Mouse (Mus musculus): Measurements from ENCODE around the gene Lhx2. TPM values are rescaled to one million over a fixed set of nuclear protein-coding genes. Genes with fewer than 3 reads are reported as not detected.

Lhx2 gene
- total and polyA plus RNA-seq, 2 experiments from 2014 or later, result not detected

DNA sequence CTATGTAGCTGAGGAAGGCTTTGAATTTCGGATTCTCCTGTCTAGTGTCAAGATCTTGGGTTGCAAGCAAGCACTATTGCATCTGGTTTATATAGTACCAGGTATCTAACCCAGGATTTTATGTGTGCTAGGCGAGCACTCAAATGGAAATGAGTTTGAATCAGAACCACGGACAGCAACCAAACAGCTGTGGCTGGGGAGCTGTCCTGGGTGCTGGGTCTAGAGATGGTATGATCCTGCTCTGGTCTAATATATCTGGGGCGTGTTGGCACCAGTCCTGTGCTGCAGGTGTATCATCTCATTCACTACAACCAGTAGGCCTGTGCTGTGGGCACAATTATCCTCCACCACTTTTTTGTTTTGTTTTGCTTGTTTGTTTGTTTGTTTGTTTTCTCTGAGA is 78.9 kb downstream of the Lhx2 start:
- TF ChIP-seq CTCF (IDR thresholded peaks at IDR 0.05; ENCODE audit: low read depth), result no peak
- no peak for TF ChIP-seq EP300 (IDR thresholded peaks at IDR 0.05; ENCODE audit: low read depth)
- Histone ChIP-seq H3K9ac (replicated peaks; ENCODE audit: low read depth, low read length) (no peak overlapping the region), H3K27ac (ENCODE audit: low read depth) (no peak overlapping the region), H3K36me3 (replicated peaks; ENCODE audit: control insufficient read depth, insufficient read depth, low read length) (no peaks in the 10 kb centered on the region), H3K4me2 (ENCODE audit: low read depth, low read length) (no peak overlapping the region), H3K4me1 (ENCODE audit: control insufficient read depth, insufficient read depth) (no peaks in the 10 kb centered on the region), H3K27me3 (ENCODE audit: control insufficient read depth, insufficient read depth, low read length) (peaks cover 3% of the 10 kb centered on the region; the same call in 1 of the 2 replicates), H3K4me3 (ENCODE audit: low read depth, low read length) (no peak overlapping the region), H3K9me3 (replicated peaks; ENCODE audit: control insufficient read depth, low read length) (no peaks in the 10 kb centered on the region)
- ATAC-seq (ENCODE audit: insufficient read depth, low read depth) (peak; percentile 49; the same call in 1 of the 2 replicates), DNase-seq (ENCODE audit: low spot score) (peak; percentile 55)
- WGBS, result 12% methylated on average over 4 of the region's 4 CpGs

Other genes starting within 250 kb of the Lhx2 start
- 15.8 and 23.7 TPM in 2 replicates for gene Dennd1a, start 51.9 kb upstream of the Lhx2 start, total RNA-seq (2014; rRNA removed; ENCODE audit: low replicate concordance)
- gene Dennd1a, start 51.9 kb upstream of the Lhx2 start, polyA plus RNA-seq (2015; fragmentation: Nextera tagmentation; extraction: Ambion mirVana), result 5.7 and 5.8 TPM in 2 replicates
- 12.3 and 18.1 TPM in 2 replicates for gene Nek6, start 172.4 kb downstream of the Lhx2 start, total RNA-seq (2014; rRNA removed; ENCODE audit: low replicate concordance)
- gene Nek6, start 172.4 kb downstream of the Lhx2 start, polyA plus RNA-seq (2015; fragmentation: Nextera tagmentation; extraction: Ambion mirVana), result 25.5 and 26.5 TPM in 2 replicates

Data from heart, postnatal 0 days (tissue).